Mouse (Mus musculus): ENCODE data around the gene Rsf1.

The Rsf1 gene

DNA sequence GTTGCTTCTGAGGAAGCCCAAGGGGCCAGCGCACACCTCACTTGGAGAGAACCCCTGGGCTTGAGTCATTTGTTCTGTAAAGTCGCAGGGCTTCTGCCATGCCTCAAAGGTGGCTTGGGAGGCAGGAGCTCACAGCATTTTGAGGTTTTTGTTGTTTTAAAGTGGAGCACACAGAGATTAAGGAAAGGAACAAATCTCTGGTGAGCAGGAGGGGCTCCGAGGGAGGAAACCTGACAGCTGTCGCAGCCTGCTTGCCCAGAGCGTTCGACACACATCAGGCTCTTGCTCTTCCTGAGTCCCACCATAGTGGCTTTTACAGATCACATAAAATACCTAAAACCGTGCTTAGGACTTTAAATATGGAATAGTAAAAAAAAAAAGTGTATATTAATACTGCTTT is 147.1 kb downstream of the Rsf1 start:
- no peak for DNase-seq

GRCm38 (mm10) chr7:97728666-97729614 is 149.3 kb downstream of the Rsf1 start:
- DNase-seq = no peak

GRCm38 (mm10) chr7:97730427-97730826 is 150.7 kb downstream of the Rsf1 start:
- DNase-seq = no peak

GRCm38 (mm10) chr7:97733606-97734005 is 153.9 kb downstream of the Rsf1 start:
- DNase-seq = no peak

- DNase-seq = no peak
These were observed 155.3 kb downstream of the Rsf1 start for GRCm38 (mm10) chr7:97735021-97735420.

GRCm38 (mm10) chr7:97735886-97736420 is 156.3 kb downstream of the Rsf1 start:
- no peak for DNase-seq

GRCm38 (mm10) chr7:97737256-97737637 is 157.6 kb downstream of the Rsf1 start:
- no peak for DNase-seq

- peak; percentile 99 for DNase-seq
These were observed 158.2 kb downstream of the Rsf1 start, which contains the start of gene Aqp11 for GRCm38 (mm10) chr7:97737638-97738456. TSS of gene Aqp11 (minus strand) at chr7:97738289.

- DNase-seq = no peak
These were observed 161.3 kb downstream of the Rsf1 start for GRCm38 (mm10) chr7:97740948-97741347.

- no peak for DNase-seq
These were observed 162.1 kb downstream of the Rsf1 start for GRCm38 (mm10) chr7:97741756-97742291.

Measured in heart, adult 11 months (tissue).